Mouse (Mus musculus): ENCODE results near the gene Ccno. TPM values are rescaled to one million over a fixed set of nuclear protein-coding genes. Genes with fewer than 3 reads are reported as not detected.
A peak's percentile ranks its signal among the peaks of the same experiment; 100 is the strongest.

Ccno gene
- polyA plus RNA-seq, 1 experiment from 2014 or later: 1.4 TPM

MicroRNAs encoded within 50 kb of the gene (microRNA counts, 519-probe panel; counts per million panel counts)
- 3,211 counts per million, percentile 64 among the panel's probes with 10 or more counts for microRNA mmu-miR-449a
- microRNA mmu-miR-449b: not detected
- not detected for microRNA mmu-miR-449c

Small RNA genes lying within 50 kb of the gene (microRNA-seq; reads per million reads assigned to microRNA genes)
- gene Mir449a: 3,425 reads per million, percentile 88 among the genes with 10 or more reads in this experiment
- 1.5 reads per million for gene Mir449b
- 4.8 reads per million, percentile 20 among the genes with 10 or more reads in this experiment for gene Mir449c

Other genes starting within 250 kb of the Ccno start
- gene Plpp1, start 187.0 kb upstream of the Ccno start, polyA plus RNA-seq (2015; fragmentation: Nextera tagmentation; extraction: Ambion mirVana): 66.6 and 70.9 TPM in 2 replicates
- gene Mtrex, start 60.4 kb upstream of the Ccno start, polyA plus RNA-seq (2015; fragmentation: Nextera tagmentation; extraction: Ambion mirVana): 56.3 and 57.5 TPM in 2 replicates
- 28.9 and 34.6 TPM in 2 replicates for gene Dhx29, start 60.3 kb upstream of the Ccno start, polyA plus RNA-seq (2015; fragmentation: Nextera tagmentation; extraction: Ambion mirVana)
- gene Mcidas, start 6.0 kb downstream of the Ccno start, polyA plus RNA-seq (2015; fragmentation: Nextera tagmentation; extraction: Ambion mirVana): 0.45 and 1.3 TPM in 2 replicates
- 0.24 and 0.52 TPM in 2 replicates for gene Cdc20b, start 47.3 kb downstream of the Ccno start, polyA plus RNA-seq (2015; fragmentation: Nextera tagmentation; extraction: Ambion mirVana)
- gene Gpx8, start 58.6 kb downstream of the Ccno start, polyA plus RNA-seq (2015; fragmentation: Nextera tagmentation; extraction: Ambion mirVana): 59.0 and 62.9 TPM in 2 replicates
- not detected in 2 replicates for gene Gzma, start 113.2 kb downstream of the Ccno start, polyA plus RNA-seq (2015; fragmentation: Nextera tagmentation; extraction: Ambion mirVana)
- 1.4 and 2.0 TPM in 2 replicates for gene Esm1, start 221.9 kb downstream of the Ccno start, polyA plus RNA-seq (2015; fragmentation: Nextera tagmentation; extraction: Ambion mirVana)
- 0.12 and 0.16 TPM in 2 replicates for gene Gzmk, start 238.1 kb downstream of the Ccno start, polyA plus RNA-seq (2015; fragmentation: Nextera tagmentation; extraction: Ambion mirVana)

Data from hindbrain, embryonic 15.5 days (tissue).